Mouse (Mus musculus) forebrain, embryonic 13.5 days (tissue): Measurements from ENCODE around the gene Zfp811. TPM values are rescaled to one million over a fixed set of nuclear protein-coding genes. Genes with fewer than 3 reads are reported as not detected.

Experiments used
- ATAC-seq: fragments of 200-750 bp; cut with Nextera tagmentation; 2 replicates; pipeline ENCODE4 v1.8.0; 2017
- H3K27ac ChIP-seq: fragments of 300-500 bp; sonication (generic); 2 replicates; pipeline ENCODE4 v1.5.1; 2015; ENCODE audit warnings: inconsistent platforms, mild to moderate bottlenecking, moderate library complexity
- H3K27me3 ChIP-seq: fragments of 300-500 bp; sonication (generic); 2 replicates; pipeline ENCODE4 v1.6.1; 2015; ENCODE audit warnings: mild to moderate bottlenecking, inconsistent platforms
- H3K36me3 ChIP-seq: fragments of 300-500 bp; sonication (generic); 2 replicates; pipeline ENCODE4 v1.6.1; 2015; ENCODE audit warnings: mild to moderate bottlenecking, inconsistent platforms; ENCODE audit not compliant: poor library complexity, severe bottlenecking
- H3K4me1 ChIP-seq: fragments of 300-500 bp; sonication (generic); 2 replicates; pipeline ENCODE4 v1.6.1; 2015; ENCODE audit warnings: inconsistent platforms
- H3K4me2 ChIP-seq: fragments of 300-500 bp; sonication (generic); 2 replicates; pipeline ENCODE4 v1.6.1; 2015; ENCODE audit warnings: inconsistent platforms, mild to moderate bottlenecking, moderate library complexity
- H3K4me3 ChIP-seq: fragments of 300-500 bp; sonication (generic); 2 replicates; pipeline ENCODE4 v1.5.1; 2015; ENCODE audit warnings: mild to moderate bottlenecking, inconsistent platforms
- H3K9ac ChIP-seq: fragments of 300-500 bp; sonication (generic); 2 replicates; pipeline ENCODE4 v1.6.1; 2015; ENCODE audit warnings: mild to moderate bottlenecking, inconsistent platforms
- H3K9me3 ChIP-seq: fragments of 300-500 bp; sonication (generic); replicated peaks from 2 replicates; pipeline ENCODE4 v1.6.1; 2016; ENCODE audit warnings: inconsistent platforms
- WGBS: fragments of 180-500 bp; shearing (Covaris S2); methylation state at CpG from one replicate; pipeline ENCODE4 v1.1.7; 2015; 5-methylcytosine and 5-hydroxymethylcytosine counted together
- polyA plus RNA-seq: library from polyadenylated mRNA; unstranded; fragments of >200 nt; fragmentation: Nextera tagmentation; extraction: Ambion mirVana; gene quantifications from 2 replicates; pipeline ENCODE4 v1.2.1, GENCODE M21; 2015

Zfp811 gene
- polyA plus RNA-seq, 1 experiment from 2014 or later, result 38.7 TPM

DNA sequence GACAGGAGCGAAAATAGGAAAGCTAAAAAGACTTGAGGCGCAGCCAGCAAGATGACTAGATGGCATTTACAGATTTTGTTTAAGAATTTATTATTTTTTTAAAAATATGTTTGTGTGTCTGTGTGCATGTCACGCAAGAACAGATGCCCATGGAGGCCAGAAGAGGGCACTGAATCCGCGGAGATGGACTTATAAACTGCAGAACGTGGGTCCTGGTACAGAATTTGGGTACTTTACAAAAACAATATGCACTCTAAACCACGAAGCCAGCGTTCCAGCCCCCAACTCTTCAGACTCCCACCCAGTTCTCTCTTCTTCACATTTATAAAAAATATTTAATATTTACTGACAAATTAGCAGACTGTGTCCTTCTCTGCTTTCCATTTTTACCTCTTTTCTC, 20.5 kb downstream of the Zfp811 start:
- Histone ChIP-seq H3K27me3 (no peaks in the 10 kb centered on the region), H3K27ac (no peak overlapping the region), H3K9me3 (no peaks in the 10 kb centered on the region), H3K4me1 (peaks cover 27% of the 10 kb centered on the region), H3K36me3 (peaks cover 12% of the 10 kb centered on the region), H3K4me3 (peak overlapping the region; percentile 95; the same call in 1 of the 2 replicates), H3K4me2 (no peak overlapping the region), H3K9ac (no peak overlapping the region)
- WGBS, result 76% methylated on average over 8 of the region's 8 CpGs
- ATAC-seq, result no peak

DNA sequence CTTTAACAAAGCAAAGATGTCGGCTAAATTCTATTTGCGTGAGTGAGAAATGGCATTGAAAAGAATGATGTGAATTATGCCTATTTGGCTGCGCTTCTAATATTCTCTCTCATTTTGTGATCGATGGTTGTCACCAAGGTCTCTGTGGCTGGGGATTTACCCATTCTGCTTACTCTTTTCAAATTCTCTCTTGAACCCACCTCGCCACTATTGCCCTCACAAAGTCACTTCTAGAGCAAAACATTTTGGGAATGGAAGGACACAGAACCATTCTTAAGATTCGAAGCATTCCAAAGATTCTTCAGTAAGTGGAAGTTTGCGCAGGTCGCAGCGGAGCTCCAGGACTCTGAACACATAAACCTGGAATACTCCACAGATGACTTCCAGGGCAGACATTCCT, 21.2 kb downstream of the Zfp811 start:
- Histone ChIP-seq H3K36me3 (peaks cover 18% of the 10 kb centered on the region), H3K9me3 (no peaks in the 10 kb centered on the region), H3K4me1 (peaks cover 27% of the 10 kb centered on the region), H3K4me2 (peak overlapping the region; percentile 75), H3K27ac (no peak overlapping the region), H3K4me3 (peak overlapping the region; percentile 95), H3K9ac (peak overlapping the region; percentile 94), H3K27me3 (no peaks in the 10 kb centered on the region)
- peak; percentile 2; the same call in 1 of the 2 replicates for ATAC-seq
- 7% methylated on average over 9 of the region's 9 CpGs for WGBS

DNA sequence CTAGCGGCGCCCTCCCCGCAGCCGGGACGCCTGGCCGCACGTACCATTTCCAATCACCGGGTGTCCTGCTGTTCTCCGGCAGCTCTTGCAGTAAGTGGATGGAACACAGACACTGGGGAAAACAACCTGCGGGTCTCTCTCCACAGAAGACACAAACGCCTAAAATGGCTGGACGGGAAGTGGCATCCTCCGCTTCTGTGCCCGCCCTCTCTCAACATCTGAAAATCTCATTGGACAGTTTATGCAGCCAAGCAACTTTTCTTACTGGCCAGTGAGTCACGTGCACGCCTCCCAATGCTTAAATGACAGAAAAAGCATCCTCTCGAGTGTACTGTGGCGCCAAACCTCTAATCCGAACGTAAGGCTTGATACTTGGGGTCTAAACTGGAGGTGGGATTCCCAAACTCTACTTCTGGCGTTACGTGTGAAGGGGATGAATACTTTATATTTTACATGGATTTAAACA, 21.6 kb downstream of the Zfp811 start, which contains the start of gene Zfp871:
Gene Zfp871, minus strand, starts transcription at position 194 of the 466 bp plus-strand sequence.
- peak within 1 kb of the TSS; percentile 92 for H3K27ac ChIP-seq
- ATAC-seq, result peak; percentile 99
- H3K9me3 ChIP-seq, result no peaks in the 10 kb centered on the region
- H3K4me2 ChIP-seq, result peak within 1 kb of the TSS; percentile 75
- under 1% methylated on average over 22 of the region's 22 CpGs for WGBS
- no peaks in the 10 kb centered on the region for H3K27me3 ChIP-seq
- H3K9ac ChIP-seq, result peak within 1 kb of the TSS; percentile 94
- H3K4me3 ChIP-seq, result peak within 1 kb of the TSS; percentile 95
- peaks cover 23% of the 10 kb centered on the region for H3K36me3 ChIP-seq
- H3K4me1 ChIP-seq, result peaks cover 27% of the 10 kb centered on the region

DNA sequence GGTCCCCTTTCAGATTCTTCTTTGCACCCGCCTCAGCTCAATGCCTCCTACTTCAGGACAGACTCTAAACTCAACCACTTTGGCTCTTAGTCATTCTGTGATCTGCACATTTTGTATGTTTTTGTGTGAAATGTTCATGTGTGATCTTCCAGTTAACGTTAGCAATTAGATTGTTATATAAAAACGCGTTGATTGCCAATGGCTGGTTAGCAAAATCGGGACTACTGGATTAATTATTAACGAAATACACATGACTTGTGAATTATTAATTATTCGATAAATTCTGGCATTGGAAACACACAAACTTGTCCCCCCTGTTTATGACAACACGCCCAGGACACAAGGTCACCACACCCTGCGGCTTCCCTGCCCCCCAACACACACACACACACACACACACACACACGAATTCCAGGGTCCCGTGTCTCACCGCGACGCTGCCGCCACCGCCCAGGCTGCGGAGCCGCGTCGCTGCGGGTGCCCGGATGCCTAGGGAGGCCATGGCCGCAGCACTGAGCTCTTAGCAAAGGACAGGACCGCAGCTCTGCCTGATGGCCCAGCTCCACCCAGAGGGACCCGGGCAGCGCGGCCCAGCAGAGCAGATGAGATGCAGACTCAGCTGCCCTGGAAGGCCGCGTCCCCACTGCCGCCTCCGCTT, 22.2 kb downstream of the Zfp811 start:
- 1% methylated on average over 31 of the region's 31 CpGs for WGBS
- peak overlapping the region; percentile 75 for H3K4me2 ChIP-seq
- peaks cover 27% of the 10 kb centered on the region for H3K4me1 ChIP-seq
- H3K27ac ChIP-seq, result peak overlapping the region; percentile 92
- peak overlapping the region; percentile 94 for H3K9ac ChIP-seq
- H3K4me3 ChIP-seq, result peak overlapping the region; percentile 95
- H3K36me3 ChIP-seq, result peaks cover 27% of the 10 kb centered on the region
- H3K9me3 ChIP-seq, result no peaks in the 10 kb centered on the region
- peak; percentile 90 for ATAC-seq
- H3K27me3 ChIP-seq, result no peaks in the 10 kb centered on the region

DNA sequence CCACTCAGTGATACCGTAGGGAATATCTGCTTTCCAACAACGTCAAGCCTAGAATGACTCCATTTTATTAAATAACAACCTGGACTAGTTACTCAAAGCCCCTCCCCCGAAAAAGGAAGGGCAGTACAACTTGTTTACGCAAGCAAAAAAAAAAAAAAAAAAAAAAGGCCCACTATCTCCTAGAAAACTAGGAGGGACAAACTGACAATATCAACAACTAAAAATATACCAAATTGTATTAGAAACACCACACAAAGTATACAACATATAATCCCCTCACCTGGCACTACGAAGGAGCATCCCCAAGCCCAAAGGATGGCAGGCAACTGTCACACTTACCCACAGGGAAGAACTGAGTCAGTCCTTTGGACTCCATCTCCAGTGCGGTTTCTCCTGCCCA, 22.8 kb downstream of the Zfp811 start:
- no peak for ATAC-seq
- WGBS, result 75% methylated on average over 6 of the region's 6 CpGs

DNA sequence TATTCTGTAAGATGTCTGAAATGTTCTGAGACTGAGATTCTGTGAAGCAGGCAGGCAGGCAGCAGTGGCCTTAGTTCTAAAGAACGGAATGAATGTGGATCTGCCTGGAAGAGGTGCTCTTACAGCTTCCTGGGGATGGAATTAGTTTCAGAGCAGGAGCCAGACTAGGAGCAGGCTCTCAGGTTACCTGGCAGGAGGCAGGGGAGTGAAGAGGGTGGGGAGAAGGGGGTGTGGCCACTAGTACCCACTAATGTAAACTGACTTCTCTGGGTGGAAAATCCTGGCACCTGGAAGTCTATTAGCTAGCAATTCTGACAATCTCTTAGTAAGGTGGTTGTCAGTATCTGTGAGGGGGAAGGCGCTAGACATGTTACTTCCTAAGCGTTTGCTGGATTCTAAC, 24.1 kb downstream of the Zfp811 start:
- no peaks in the 10 kb centered on the region for H3K9me3 ChIP-seq
- peaks cover 27% of the 10 kb centered on the region for H3K4me1 ChIP-seq
- no peak overlapping the region for H3K27ac ChIP-seq
- H3K27me3 ChIP-seq, result no peaks in the 10 kb centered on the region
- WGBS, result 95% methylated on average over 3 of the region's 3 CpGs
- peak overlapping the region; percentile 23; the same call in 1 of the 2 replicates for H3K4me2 ChIP-seq
- peaks cover 28% of the 10 kb centered on the region for H3K36me3 ChIP-seq
- H3K9ac ChIP-seq, result no peak overlapping the region; the same call in 1 of the 2 replicates
- 0 out of 2 replicates have a peak overlapping the region, but pooled peaks have one; percentile 1 for H3K4me3 ChIP-seq
- ATAC-seq, result no peak

More for the DNA sequence above, 22.8 kb downstream of the Zfp811 start:
- Histone ChIP-seq H3K4me2 (peak overlapping the region; percentile 75), H3K27me3 (no peaks in the 10 kb centered on the region), H3K27ac (no peak overlapping the region), H3K4me3 (peak overlapping the region; percentile 95), H3K9me3 (no peaks in the 10 kb centered on the region), H3K4me1 (peaks cover 27% of the 10 kb centered on the region), H3K36me3 (peaks cover 28% of the 10 kb centered on the region), H3K9ac (peak overlapping the region; percentile 94)

DNA sequence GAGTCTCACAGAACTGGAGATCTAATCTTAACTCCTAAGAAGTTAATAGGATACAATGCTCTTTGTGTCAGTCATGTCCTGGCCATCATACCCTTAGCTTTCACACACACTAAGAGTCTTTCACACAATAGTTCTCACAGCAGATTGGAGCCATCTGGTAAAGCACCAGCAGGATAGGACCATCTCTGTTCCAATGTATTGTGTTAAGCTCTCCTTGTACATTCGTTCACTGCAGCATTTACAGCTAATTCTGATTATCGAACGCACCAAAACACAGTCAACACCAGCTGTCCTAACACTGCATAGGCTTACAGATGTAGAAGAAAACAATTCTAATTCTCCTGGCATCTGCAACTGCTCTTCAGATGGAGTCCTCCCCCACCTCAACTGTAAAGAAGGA, 32.2 kb downstream of the Zfp811 start:
- Histone ChIP-seq H3K27me3 (no peaks in the 10 kb centered on the region), H3K9ac (no peak overlapping the region), H3K9me3 (no peaks in the 10 kb centered on the region), H3K36me3 (peaks cover 68% of the 10 kb centered on the region), H3K4me2 (no peak overlapping the region), H3K27ac (no peak overlapping the region), H3K4me3 (no peak overlapping the region), H3K4me1 (no peaks in the 10 kb centered on the region)
- 88% methylated on average over 3 of the region's 3 CpGs for WGBS
- no peak for ATAC-seq

DNA sequence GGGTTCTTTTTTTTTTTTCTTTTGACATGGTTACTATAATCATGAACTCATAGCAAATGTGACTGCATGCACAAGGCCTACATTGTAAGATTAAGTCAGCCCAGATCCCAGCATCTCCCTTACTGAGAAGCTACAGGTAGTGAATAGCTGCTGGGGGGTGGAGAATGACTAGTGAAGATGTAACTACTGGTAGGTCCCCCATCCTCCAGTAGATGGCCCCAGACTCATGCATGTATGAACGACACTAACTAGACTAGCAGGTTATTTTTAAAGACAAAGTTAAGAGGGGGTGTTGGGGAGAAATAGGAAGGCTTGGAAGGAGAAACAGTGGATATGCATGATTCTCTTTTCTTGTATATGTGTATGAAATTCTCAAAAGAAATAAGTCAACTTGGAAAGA, 38.5 kb downstream of the Zfp811 start:
- H3K4me2 ChIP-seq, result no peak overlapping the region
- H3K9ac ChIP-seq, result no peak overlapping the region
- H3K27me3 ChIP-seq, result no peaks in the 10 kb centered on the region
- H3K36me3 ChIP-seq, result peaks cover 94% of the 10 kb centered on the region
- no peak overlapping the region for H3K4me3 ChIP-seq
- no peaks in the 10 kb centered on the region; the same call in 1 of the 2 replicates for H3K9me3 ChIP-seq
- H3K4me1 ChIP-seq, result no peaks in the 10 kb centered on the region
- no peak overlapping the region for H3K27ac ChIP-seq
- ATAC-seq, result no peak
- WGBS, result 89% methylated on average over 1 of the region's 1 CpGs

DNA sequence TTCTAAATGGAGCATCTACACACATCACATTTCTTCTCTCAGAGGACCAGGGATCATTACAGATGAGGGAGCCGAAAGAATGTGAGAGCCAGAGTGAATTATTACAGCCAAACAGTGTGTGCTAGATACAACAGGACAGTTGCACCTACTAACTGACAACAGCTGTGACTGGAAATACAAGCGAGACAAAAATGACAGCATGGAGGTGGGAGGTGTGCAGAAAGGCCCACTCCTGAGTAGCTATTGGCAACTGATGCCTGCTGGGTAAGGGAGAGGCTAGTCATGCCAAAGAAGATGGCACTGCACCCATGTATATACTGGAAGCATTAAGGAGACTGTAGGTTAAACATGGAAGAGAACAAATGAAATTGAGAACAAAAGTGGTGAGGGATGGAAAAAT, 43.3 kb downstream of the Zfp811 start:
- Histone ChIP-seq H3K4me3 (no peak overlapping the region), H3K4me2 (no peak overlapping the region), H3K4me1 (no peaks in the 10 kb centered on the region), H3K9me3 (peaks cover 2% of the 10 kb centered on the region; the same call in 1 of the 2 replicates), H3K27ac (no peak overlapping the region), H3K9ac (no peak overlapping the region), H3K27me3 (no peaks in the 10 kb centered on the region), H3K36me3 (peaks cover 75% of the 10 kb centered on the region)
- ATAC-seq, result no peak
- WGBS, result 96% methylated on average over 2 of the region's 2 CpGs

DNA sequence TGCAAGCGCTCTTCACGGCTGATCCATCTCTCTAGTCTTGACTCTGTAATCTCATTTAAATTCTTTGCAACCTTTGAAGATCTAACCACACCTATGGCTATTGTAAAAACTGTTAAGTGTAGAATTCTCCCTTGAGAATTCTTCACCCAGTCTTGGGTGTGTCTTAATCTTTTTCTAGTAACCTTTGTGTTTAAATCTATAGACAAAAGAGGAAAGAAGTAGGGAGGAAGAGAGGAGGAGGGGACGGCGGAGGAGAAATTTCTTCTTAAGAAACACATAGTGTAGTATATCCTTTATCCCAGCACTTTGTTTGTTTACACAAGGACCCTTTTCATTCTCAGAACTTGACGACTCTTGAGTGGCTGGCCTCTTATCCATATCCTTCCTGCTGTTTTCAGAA, 52.4 kb downstream of the Zfp811 start:
- H3K27ac ChIP-seq, result no peak overlapping the region

DNA sequence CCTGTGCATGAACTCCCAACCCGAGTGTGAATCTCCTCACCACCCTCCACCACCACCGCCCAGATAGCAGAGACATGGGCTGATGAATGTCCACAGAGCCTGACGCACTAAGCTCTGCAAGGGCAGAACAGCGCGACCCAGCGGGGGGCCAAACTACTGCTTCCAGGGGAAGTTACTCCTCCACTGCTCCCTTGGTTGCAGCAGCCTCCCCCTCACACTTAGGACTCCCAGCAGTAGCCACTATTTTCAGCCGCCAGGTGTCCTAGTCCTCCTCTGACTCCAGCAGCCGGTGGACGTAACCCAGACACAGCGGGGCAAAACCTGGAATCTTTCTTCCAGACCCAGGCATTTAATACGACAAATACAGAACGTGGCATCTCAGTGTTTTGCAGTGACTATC, 56.1 kb downstream of the Zfp811 start:
- no peak overlapping the region for H3K27ac ChIP-seq
- no peaks in the 10 kb centered on the region for H3K27me3 ChIP-seq
- H3K4me3 ChIP-seq, result no peak overlapping the region
- WGBS, result 13% methylated on average over 12 of the region's 12 CpGs
- H3K4me2 ChIP-seq, result no peak overlapping the region
- no peaks in the 10 kb centered on the region for H3K4me1 ChIP-seq
- ATAC-seq, result no peak
- no peak overlapping the region; the same call in 1 of the 2 replicates for H3K9ac ChIP-seq
- H3K9me3 ChIP-seq, result no peaks in the 10 kb centered on the region
- no peaks in the 10 kb centered on the region for H3K36me3 ChIP-seq

More for the DNA sequence above, 52.4 kb downstream of the Zfp811 start:
- ATAC-seq, result no peak
- Histone ChIP-seq H3K36me3 (no peaks in the 10 kb centered on the region), H3K4me3 (no peak overlapping the region), H3K9me3 (no peaks in the 10 kb centered on the region), H3K9ac (no peak overlapping the region), H3K4me2 (no peak overlapping the region), H3K4me1 (no peaks in the 10 kb centered on the region), H3K27me3 (no peaks in the 10 kb centered on the region)
- whole genome bisulfite sequencing, result 69% methylated on average over 5 of the region's 5 CpGs

DNA sequence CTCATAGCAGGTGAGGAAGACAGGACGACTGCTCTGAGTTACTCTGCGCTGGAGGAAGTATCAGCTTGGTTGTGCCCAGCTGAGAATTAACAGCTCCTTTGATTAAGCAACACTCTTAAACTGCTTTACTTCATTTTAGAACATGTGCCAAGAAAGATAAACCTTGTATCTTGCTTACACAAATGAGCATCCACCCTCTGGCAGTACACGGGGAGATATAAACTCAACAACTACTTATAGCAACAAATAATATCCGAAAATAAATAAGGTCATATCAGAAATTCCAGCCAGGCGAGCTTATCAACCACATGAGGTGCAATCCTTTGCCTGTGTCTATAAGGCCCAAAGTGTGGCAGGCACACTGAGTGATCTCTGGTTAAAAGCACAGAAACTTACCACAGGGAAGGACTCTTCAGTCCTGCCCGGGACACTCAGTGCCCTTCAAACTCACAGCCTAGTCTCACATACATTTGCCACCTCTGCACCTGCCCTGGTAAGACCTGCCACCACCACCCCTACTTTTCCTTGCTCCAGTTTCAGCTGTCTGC, 56.8 kb downstream of the Zfp811 start:
- Histone ChIP-seq H3K4me3 (no peak overlapping the region), H3K36me3 (no peaks in the 10 kb centered on the region), H3K9ac (no peak overlapping the region), H3K9me3 (no peaks in the 10 kb centered on the region), H3K4me2 (no peak overlapping the region), H3K27me3 (no peaks in the 10 kb centered on the region), H3K4me1 (no peaks in the 10 kb centered on the region), H3K27ac (no peak overlapping the region)
- 81% methylated on average over 6 of the region's 6 CpGs for WGBS
- ATAC-seq, result no peak
